ENCODE assay signal across 8 mouse cellular contexts in genomic region chr2:120076076-120076705, GRCm38 (mm10). TPM values are rescaled to one million over a fixed set of nuclear protein-coding genes. Genes with fewer than 3 reads are reported as not detected.
DNase-seq lines count a peak whose midpoint lies in the region; ATAC-seq lines count a peak whose summit lies in the region.
"Had no signal": no experiment of that assay in that cellular context is flagged by ENCODE, and none has a peak within 500 bp of the region (broad histone marks: within the 10 kb centered on the region; RNA-seq: fewer than 3 reads in every experiment).

No protein-coding gene starts in this region.

- peak overlapping the region; percentile 36 for H3K4me3 ChIP-seq in forebrain, embryonic 16.5 days (replicated peaks; ENCODE audit: low read length)
- peak overlapping the region; percentile 42 for H3K4me3 ChIP-seq in limb, embryonic 13.5 days
- H3K4me3 ChIP-seq in midbrain, embryonic 11.5 days (ENCODE audit: low read depth, low read length): peak overlapping the region; percentile 28
- H3K4me3 ChIP-seq in stomach, embryonic 15.5 days (replicated peaks): peak overlapping the region; percentile 35
- H3K4me3 ChIP-seq: erythroblast, embryonic 14.5 days had no signal

- peak; percentile 76 for ATAC-seq in forebrain, embryonic 16.5 days
- ATAC-seq in inflammation-experienced regulatory T-cells, adult 6 months: peak; percentile 35
- peak; percentile 74 for ATAC-seq in limb, embryonic 13.5 days (ENCODE audit: low FRiP score, low read depth)
- ATAC-seq in midbrain, embryonic 11.5 days (ENCODE audit: low FRiP score): peak; percentile 64
- peak; percentile 71 for ATAC-seq in stomach, embryonic 15.5 days (ENCODE audit: insufficient read depth, low FRiP score, low read depth)

- H3K36me3 ChIP-seq in forebrain, embryonic 16.5 days (ENCODE audit: control insufficient read depth, insufficient read depth): no peaks in the 10 kb centered on the region
- no peaks in the 10 kb centered on the region for H3K36me3 ChIP-seq in limb, embryonic 13.5 days
- H3K36me3 ChIP-seq in midbrain, embryonic 11.5 days (ENCODE audit: control insufficient read depth, insufficient read depth, low read length): no peaks in the 10 kb centered on the region
- H3K36me3 ChIP-seq in stomach, embryonic 15.5 days: no peaks in the 10 kb centered on the region

- H3K4me1 ChIP-seq in forebrain, embryonic 16.5 days (replicated peaks; ENCODE audit: control insufficient read depth, insufficient read depth, low read length): peaks cover 8% of the 10 kb centered on the region; the same call in 1 of the 2 replicates
- peaks cover 11% of the 10 kb centered on the region for H3K4me1 ChIP-seq in limb, embryonic 13.5 days
- peaks cover 2% of the 10 kb centered on the region; the same call in 1 of the 2 replicates for H3K4me1 ChIP-seq in midbrain, embryonic 11.5 days (ENCODE audit: control insufficient read depth, insufficient read depth, low read length)
- peaks cover 6% of the 10 kb centered on the region; the same call in 1 of the 2 replicates for H3K4me1 ChIP-seq in stomach, embryonic 15.5 days

- DNase-seq in T-cell, adult 2 months (ENCODE audit: low spot score): peak; percentile 10
- peak; percentile 76 to 77 for DNase-seq in cerebellum, adult 18-20 months
- peak; percentile 91 for DNase-seq in midbrain, embryonic 11.5 days (ENCODE audit: low spot score, missing footprints)

- 1% methylated on average over 36 of the region's 36 CpGs for WGBS in forebrain, embryonic 16.5 days
- 2% methylated on average over 36 of the region's 36 CpGs for WGBS in limb, embryonic 13.5 days
- 2% methylated on average over 36 of the region's 36 CpGs for WGBS in midbrain, embryonic 11.5 days
- 3% methylated on average over 36 of the region's 36 CpGs for WGBS in stomach, embryonic 15.5 days

- peaks cover 11% of the 10 kb centered on the region for H3K27me3 ChIP-seq in forebrain, embryonic 16.5 days (replicated peaks; ENCODE audit: control insufficient read depth, insufficient read depth, low read length)
- H3K27me3 ChIP-seq in limb, embryonic 13.5 days: peaks cover 31% of the 10 kb centered on the region
- peaks cover 15% of the 10 kb centered on the region for H3K27me3 ChIP-seq in midbrain, embryonic 11.5 days (ENCODE audit: control insufficient read depth, insufficient read depth, low read length)
- peaks cover 6% of the 10 kb centered on the region; the same call in 1 of the 2 replicates for H3K27me3 ChIP-seq in stomach, embryonic 15.5 days (replicated peaks)

- no peak overlapping the region for H3K27ac ChIP-seq in forebrain, embryonic 16.5 days (ENCODE audit: low read length)
- H3K27ac ChIP-seq in limb, embryonic 13.5 days: no peak overlapping the region
- H3K27ac ChIP-seq in midbrain, embryonic 11.5 days (ENCODE audit: low read depth, low read length): no peak overlapping the region
- H3K27ac ChIP-seq in stomach, embryonic 15.5 days: no peak overlapping the region

- H3K9me3 ChIP-seq in forebrain, embryonic 16.5 days (ENCODE audit: control insufficient read depth, low read length): no peaks in the 10 kb centered on the region
- no peaks in the 10 kb centered on the region for H3K9me3 ChIP-seq in limb, embryonic 13.5 days
- H3K9me3 ChIP-seq in midbrain, embryonic 11.5 days (ENCODE audit: control insufficient read depth, low read length): no peaks in the 10 kb centered on the region
- H3K9me3 ChIP-seq in stomach, embryonic 15.5 days: no peaks in the 10 kb centered on the region

- H3K9ac ChIP-seq in forebrain, embryonic 16.5 days (replicated peaks; ENCODE audit: low read depth, low read length): no peak overlapping the region
- H3K9ac ChIP-seq in limb, embryonic 13.5 days: peak overlapping the region; percentile 1; the same call in 1 of the 2 replicates
- H3K9ac ChIP-seq in midbrain, embryonic 11.5 days (ENCODE audit: low read length): peak overlapping the region; percentile 7; the same call in 1 of the 2 replicates
- no peak overlapping the region for H3K9ac ChIP-seq in stomach, embryonic 15.5 days

- peak overlapping the region; percentile 48 for H3K4me2 ChIP-seq in forebrain, embryonic 16.5 days (ENCODE audit: low read length)
- H3K4me2 ChIP-seq in limb, embryonic 13.5 days (replicated peaks): peak overlapping the region; percentile 73
- H3K4me2 ChIP-seq in midbrain, embryonic 11.5 days: peak overlapping the region; percentile 60
- peak overlapping the region; percentile 76 for H3K4me2 ChIP-seq in stomach, embryonic 15.5 days

RNA-seq across cellular contexts. Expression of gene Pla2g4b, which starts 43.0 kb away (rescaled TPM):
- polyA plus RNA-seq in forebrain, embryonic 16.5 days (2015; fragmentation: Nextera tagmentation; extraction: Ambion mirVana): 2.4 and 4.0 TPM in 2 replicates
- polyA plus RNA-seq in inflammation-experienced regulatory T-cells, adult 6 months (2017; shearing (Covaris generic)): 1 to 10 TPM in 2 of 3 experiments, under 1 TPM in 1; 0.60 to 3.4 (median 2.5) TPM
- 2.4 and 3.2 TPM in 2 replicates for polyA plus RNA-seq in limb, embryonic 13.5 days (2015; fragmentation: Nextera tagmentation; extraction: Ambion mirVana)
- 1.5 and 2.3 TPM in 2 replicates for polyA plus RNA-seq in midbrain, embryonic 11.5 days (2014; fragmentation: Nextera tagmentation; extraction: Ambion mirVana)
- polyA plus RNA-seq in stomach, embryonic 15.5 days (2015; fragmentation: Nextera tagmentation; extraction: Ambion mirVana): 1.2 and 1.5 TPM in 2 replicates

RNA-seq across cellular contexts. Expression of gene Gm28042, which starts 48.9 kb away (rescaled TPM):
- polyA plus RNA-seq in forebrain, embryonic 16.5 days (2015; fragmentation: Nextera tagmentation; extraction: Ambion mirVana): 4.6 and 7.2 TPM in 2 replicates
- polyA plus RNA-seq in inflammation-experienced regulatory T-cells, adult 6 months (2017; shearing (Covaris generic)): 1 to 10 TPM in 2 of 3 experiments, under 1 TPM in 1; 0.95 to 2.8 (median 1.4) TPM
- polyA plus RNA-seq in limb, embryonic 13.5 days (2015; fragmentation: Nextera tagmentation; extraction: Ambion mirVana): 3.4 and 4.3 TPM in 2 replicates
- 3.6 and 3.9 TPM in 2 replicates for polyA plus RNA-seq in midbrain, embryonic 11.5 days (2014; fragmentation: Nextera tagmentation; extraction: Ambion mirVana)
- 2.2 and 3.4 TPM in 2 replicates for polyA plus RNA-seq in stomach, embryonic 15.5 days (2015; fragmentation: Nextera tagmentation; extraction: Ambion mirVana)

RNA-seq across cellular contexts. Expression of gene Jmjd7, which starts 48.9 kb away (rescaled TPM):
- 16.2 and 17.4 TPM in 2 replicates for polyA plus RNA-seq in forebrain, embryonic 16.5 days (2015; fragmentation: Nextera tagmentation; extraction: Ambion mirVana)
- 10 to 100 TPM; 17.0 to 24.3 (median 22.5) TPM for polyA plus RNA-seq in inflammation-experienced regulatory T-cells, adult 6 months (2017; shearing (Covaris generic))
- 23.1 and 24.2 TPM in 2 replicates for polyA plus RNA-seq in limb, embryonic 13.5 days (2015; fragmentation: Nextera tagmentation; extraction: Ambion mirVana)
- polyA plus RNA-seq in midbrain, embryonic 11.5 days (2014; fragmentation: Nextera tagmentation; extraction: Ambion mirVana): 18.8 and 19.1 TPM in 2 replicates
- polyA plus RNA-seq in stomach, embryonic 15.5 days (2015; fragmentation: Nextera tagmentation; extraction: Ambion mirVana): 15.0 and 17.2 TPM in 2 replicates

Comparison
In these comparisons a context has a peak if more than half of its experiments do, and no peak if none do; other contexts are left out.
1. DNase-seq: peak in every context shown above with its lines; median percentile 91 in midbrain, embryonic 11.5 days; 76 in cerebellum, adult 18-20 months; 10 in T-cell, adult 2 months.
2. H3K9ac ChIP-seq: peak in limb, embryonic 13.5 days (single experiment) and midbrain, embryonic 11.5 days (single experiment); none in forebrain, embryonic 16.5 days (single experiment) and stomach, embryonic 15.5 days (single experiment).
3. Peak in every context shown above with its lines, with median percentiles within 50 percentile points of each other: ATAC-seq, H3K4me2 ChIP-seq and H3K4me3 ChIP-seq.